Mouse (Mus musculus): Measurements from ENCODE around the gene Slc25a19. TPM values are rescaled to one million over a fixed set of nuclear protein-coding genes. Genes with fewer than 3 reads are reported as not detected.

The Slc25a19 gene
- polyA plus RNA-seq, 1 experiment: 23.0 TPM

GRCm38 (mm10) chr11:115639540-115639939, 11.4 kb upstream of the Slc25a19 start:
- Histone ChIP-seq H3K4me1 (ENCODE audit: control insufficient read depth, insufficient read depth, low read length) (peaks cover 7% of the 10 kb centered on the region; the same call in 1 of the 2 replicates), H3K27ac (ENCODE audit: control insufficient read depth, insufficient read depth, low read depth, low read length, poor library complexity) (no peak overlapping the region), H3K4me3 (replicated peaks; ENCODE audit: control insufficient read depth, low read depth, low read length) (no peak overlapping the region)
- WGBS: 71% methylated on average over 4 of the region's 4 CpGs
- TF ChIP-seq CTCF (IDR thresholded peaks at IDR 0.05; ENCODE audit: control insufficient read depth, insufficient read depth, low read length) (no peak), POLR2A (IDR thresholded peaks at IDR 0.05; ENCODE audit: borderline replicate concordance, control insufficient read depth, low read depth, low read length) (no peak)

- no peak for TF ChIP-seq POLR2A (IDR thresholded peaks at IDR 0.05; ENCODE audit: borderline replicate concordance, control insufficient read depth, low read depth, low read length)
- no peak for TF ChIP-seq CTCF (IDR thresholded peaks at IDR 0.05; ENCODE audit: control insufficient read depth, insufficient read depth, low read length)
- H3K27ac ChIP-seq (ENCODE audit: control insufficient read depth, insufficient read depth, low read depth, low read length, poor library complexity): 0 out of 2 replicates have a peak overlapping the region, but pooled peaks have one; percentile 40
- WGBS: 44% methylated on average over 5 of the region's 5 CpGs
- peaks cover 7% of the 10 kb centered on the region for H3K4me1 ChIP-seq (ENCODE audit: control insufficient read depth, insufficient read depth, low read length)
- no peak overlapping the region for H3K4me3 ChIP-seq (replicated peaks; ENCODE audit: control insufficient read depth, low read depth, low read length)
Observed at GRCm38 (mm10) chr11:115638498-115639409, 10.7 kb upstream of the Slc25a19 start.

GRCm38 (mm10) chr11:115636960-115637359, 8.9 kb upstream of the Slc25a19 start:
- H3K27ac ChIP-seq (ENCODE audit: control insufficient read depth, insufficient read depth, low read depth, low read length, poor library complexity): no peak overlapping the region
- H3K4me3 ChIP-seq (replicated peaks; ENCODE audit: control insufficient read depth, low read depth, low read length): no peak overlapping the region
- H3K4me1 ChIP-seq (ENCODE audit: control insufficient read depth, insufficient read depth, low read length): peaks cover 4% of the 10 kb centered on the region
- WGBS: 77% methylated on average over 3 of the region's 3 CpGs
- TF ChIP-seq POLR2A (IDR thresholded peaks at IDR 0.05; ENCODE audit: borderline replicate concordance, control insufficient read depth, low read depth, low read length) (no peak), CTCF (IDR thresholded peaks at IDR 0.05; ENCODE audit: control insufficient read depth, insufficient read depth, low read length) (no peak)

GRCm38 (mm10) chr11:115635484-115635883, 7.4 kb upstream of the Slc25a19 start:
- 78% methylated on average over 8 of the region's 8 CpGs for WGBS

GRCm38 (mm10) chr11:115635041-115635440, 6.9 kb upstream of the Slc25a19 start:
- Histone ChIP-seq H3K4me3 (replicated peaks; ENCODE audit: control insufficient read depth, low read depth, low read length) (no peak overlapping the region), H3K4me1 (ENCODE audit: control insufficient read depth, insufficient read depth, low read length) (peaks cover 1% of the 10 kb centered on the region), H3K27ac (ENCODE audit: control insufficient read depth, insufficient read depth, low read depth, low read length, poor library complexity) (no peak overlapping the region)
- WGBS: 80% methylated on average over 8 of the region's 8 CpGs
- TF ChIP-seq POLR2A (IDR thresholded peaks at IDR 0.05; ENCODE audit: borderline replicate concordance, control insufficient read depth, low read depth, low read length) (no peak), CTCF (IDR thresholded peaks at IDR 0.05; ENCODE audit: control insufficient read depth, insufficient read depth, low read length) (no peak)

More at GRCm38 (mm10) chr11:115635484-115635883, 7.4 kb upstream of the Slc25a19 start:
- peaks cover 3% of the 10 kb centered on the region for H3K4me1 ChIP-seq (ENCODE audit: control insufficient read depth, insufficient read depth, low read length)
- no peak overlapping the region for H3K27ac ChIP-seq (ENCODE audit: control insufficient read depth, insufficient read depth, low read depth, low read length, poor library complexity)
- H3K4me3 ChIP-seq (replicated peaks; ENCODE audit: control insufficient read depth, low read depth, low read length): no peak overlapping the region
- TF ChIP-seq CTCF (IDR thresholded peaks at IDR 0.05; ENCODE audit: control insufficient read depth, insufficient read depth, low read length) (no peak), POLR2A (IDR thresholded peaks at IDR 0.05; ENCODE audit: borderline replicate concordance, control insufficient read depth, low read depth, low read length) (no peak)

- TF ChIP-seq CTCF (IDR thresholded peaks at IDR 0.05; ENCODE audit: control insufficient read depth, insufficient read depth, low read length) (no peak), POLR2A (IDR thresholded peaks at IDR 0.05; ENCODE audit: borderline replicate concordance, control insufficient read depth, low read depth, low read length) (no peak)
- H3K27ac ChIP-seq (ENCODE audit: control insufficient read depth, insufficient read depth, low read depth, low read length, poor library complexity): peak overlapping the region; percentile 14; the same call in 1 of the 2 replicates
- no peak overlapping the region for H3K4me3 ChIP-seq (replicated peaks; ENCODE audit: control insufficient read depth, low read depth, low read length)
- H3K4me1 ChIP-seq (ENCODE audit: control insufficient read depth, insufficient read depth, low read length): peaks cover 1% of the 10 kb centered on the region
- 52% methylated on average over 4 of the region's 4 CpGs for WGBS
Observed at GRCm38 (mm10) chr11:115634109-115634508, 6.0 kb upstream of the Slc25a19 start.

- TF ChIP-seq CTCF (IDR thresholded peaks at IDR 0.05; ENCODE audit: control insufficient read depth, insufficient read depth, low read length) (no peak), POLR2A (IDR thresholded peaks at IDR 0.05; ENCODE audit: borderline replicate concordance, control insufficient read depth, low read depth, low read length) (no peak)
- Histone ChIP-seq H3K4me1 (ENCODE audit: control insufficient read depth, insufficient read depth, low read length) (peaks cover 1% of the 10 kb centered on the region), H3K4me3 (replicated peaks; ENCODE audit: control insufficient read depth, low read depth, low read length) (no peak overlapping the region), H3K27ac (ENCODE audit: control insufficient read depth, insufficient read depth, low read depth, low read length, poor library complexity) (peak overlapping the region; percentile 30; the same call in 1 of the 2 replicates)
- 19% methylated on average over 10 of the region's 10 CpGs for WGBS
Observed at GRCm38 (mm10) chr11:115632862-115633261, 4.8 kb upstream of the Slc25a19 start.

- Histone ChIP-seq H3K4me3 (replicated peaks; ENCODE audit: control insufficient read depth, low read depth, low read length) (no peak overlapping the region), H3K4me1 (ENCODE audit: control insufficient read depth, insufficient read depth, low read length) (peaks cover 1% of the 10 kb centered on the region), H3K27ac (ENCODE audit: control insufficient read depth, insufficient read depth, low read depth, low read length, poor library complexity) (peak overlapping the region; percentile 37)
- TF ChIP-seq CTCF (IDR thresholded peaks at IDR 0.05; ENCODE audit: control insufficient read depth, insufficient read depth, low read length) (no peak), POLR2A (IDR thresholded peaks at IDR 0.05; ENCODE audit: borderline replicate concordance, control insufficient read depth, low read depth, low read length) (no peak)
- WGBS: 77% methylated on average over 7 of the region's 7 CpGs
Observed at GRCm38 (mm10) chr11:115632247-115632646, 4.2 kb upstream of the Slc25a19 start.

All from bone marrow, adult 2 months (tissue).